Mouse (Mus musculus) liver, embryonic 14.5 days (tissue): ENCODE measurements around the gene Dis3l.

Experiments
- CTCF ChIP-seq: IDR thresholded peaks from 2 replicates; pipeline ENCODE4 v1.5.1; 2016; ENCODE audit warnings: antibody characterized with exemption, low read depth, control low read depth
- EP300 ChIP-seq: IDR thresholded peaks from 2 replicates; pipeline ENCODE4 v1.6.1; 2016; ENCODE audit warnings: antibody characterized with exemption, low read depth

DNA sequence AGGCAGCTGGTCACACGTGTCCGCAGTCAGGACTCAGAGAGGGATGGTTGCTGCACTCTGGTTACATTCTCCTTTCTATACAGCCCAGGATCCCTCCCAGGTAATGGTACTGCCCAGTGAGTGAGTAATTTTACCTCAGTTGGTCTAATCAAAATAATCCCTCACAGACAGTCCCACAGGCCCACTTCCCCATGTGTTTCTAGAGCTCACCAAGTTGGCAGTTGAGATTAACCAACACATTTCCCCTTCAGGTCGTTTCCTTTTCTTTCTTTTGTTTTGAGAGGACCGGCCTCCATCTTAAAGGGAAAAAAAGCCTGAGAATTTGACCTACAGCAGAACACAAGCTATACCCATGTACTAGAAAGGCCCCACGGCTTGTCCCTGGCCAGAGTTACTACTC is 4.8 kb upstream of the Dis3l start:
- TF ChIP-seq EP300: no peak
- TF ChIP-seq CTCF: no peak
